ENCODE assay signal across 26 mouse cellular contexts in the genomic region with DNA sequence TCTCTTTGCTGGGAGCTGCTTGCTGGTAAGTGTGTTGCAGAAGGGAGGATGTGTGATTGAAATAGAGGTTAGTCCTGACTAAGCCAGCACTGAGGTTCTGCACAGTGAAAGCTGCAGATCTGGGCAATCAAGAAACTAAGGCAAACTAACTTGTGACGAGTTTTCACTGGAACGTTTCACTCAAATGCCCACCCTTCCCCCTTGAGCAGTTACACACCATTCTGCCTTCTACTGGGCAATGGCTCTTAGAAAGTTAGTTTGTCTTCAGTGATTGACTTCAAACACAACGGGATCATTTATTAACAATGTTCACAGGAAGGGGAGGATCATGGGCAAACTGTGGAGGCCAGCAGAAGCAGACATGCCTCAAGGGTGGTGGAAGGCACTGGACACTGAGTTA. TPM values are rescaled to one million over a fixed set of nuclear protein-coding genes. Genes with fewer than 3 reads are reported as not detected.
DNase-seq lines count a peak whose midpoint lies in the region; ATAC-seq lines count a peak whose summit lies in the region.
"Had no signal": no experiment of that assay in that cellular context is flagged by ENCODE, and none has a peak within 500 bp of the region (broad histone marks: within the 10 kb centered on the region; RNA-seq: fewer than 3 reads in every experiment).

No protein-coding gene starts in this region.

- no peak for DNase-seq in kidney, postnatal 10 days
- DNase-seq in kidney, adult 11 months: no peak
- DNase-seq in kidney, postnatal 4 days: peak; percentile 4 to 18
- no peak for DNase-seq in kidney, adult 8-10 months
- DNase-seq: adrenal gland, adult 8-10 months; adrenal gland, postnatal 14 days; adrenal gland, postnatal 36 days; B cell, adult 2 months; cerebellum, adult 11-12 months; cerebellum, adult 2 months; cerebellum, adult 9-10 months; cerebellum, postnatal 10 days; cerebellum, postnatal 25 days had no signal

- H3K4me3 ChIP-seq in kidney, embryonic 14.5 days (ENCODE audit: low read length): no peak overlapping the region
- H3K4me3 ChIP-seq in kidney, embryonic 16.5 days (ENCODE audit: low read length): no peak overlapping the region
- H3K4me3 ChIP-seq: embryonic facial prominence, embryonic 10.5 days; embryonic facial prominence, embryonic 12.5 days; forebrain, embryonic 13.5 days; forebrain, embryonic 15.5 days had no signal

- H3K9me3 ChIP-seq in kidney, embryonic 14.5 days (ENCODE audit: control insufficient read depth, low read length): no peaks in the 10 kb centered on the region
- no peaks in the 10 kb centered on the region for H3K9me3 ChIP-seq in kidney, embryonic 16.5 days (ENCODE audit: low read length)
- H3K9me3 ChIP-seq: embryonic facial prominence, embryonic 10.5 days; embryonic facial prominence, embryonic 12.5 days; forebrain, embryonic 13.5 days; forebrain, embryonic 15.5 days; G1E had no signal

- WGBS in kidney, embryonic 14.5 days: 43% methylated on average over 3 of the region's 3 CpGs
- 46% methylated on average over 3 of the region's 3 CpGs for WGBS in kidney, embryonic 16.5 days

- H3K36me3 ChIP-seq in kidney, embryonic 14.5 days (ENCODE audit: control insufficient read depth, insufficient read depth, low read length): no peaks in the 10 kb centered on the region
- no peaks in the 10 kb centered on the region for H3K36me3 ChIP-seq in kidney, embryonic 16.5 days (ENCODE audit: insufficient read depth, low read length)
- H3K36me3 ChIP-seq: embryonic facial prominence, embryonic 10.5 days; embryonic facial prominence, embryonic 12.5 days; forebrain, embryonic 15.5 days; G1E had no signal

- no peak overlapping the region for H3K4me2 ChIP-seq in kidney, embryonic 14.5 days (replicated peaks; ENCODE audit: low read depth, low read length)
- no peak overlapping the region for H3K4me2 ChIP-seq in kidney, embryonic 16.5 days (replicated peaks; ENCODE audit: low read depth, low read length)
- H3K4me2 ChIP-seq: embryonic facial prominence, embryonic 12.5 days; forebrain, embryonic 13.5 days; forebrain, embryonic 15.5 days had no signal

- ATAC-seq in kidney, embryonic 14.5 days (ENCODE audit: low FRiP score, low TSS enrichment): peak; percentile 75; the same call in 1 of the 2 replicates
- peak; percentile 81 for ATAC-seq in kidney, embryonic 16.5 days (ENCODE audit: low FRiP score, low TSS enrichment)
- ATAC-seq: activated CD4-positive, CD25-positive, alpha-beta regulatory T cell, adult 4 months; CD4-positive, CD25-positive, alpha-beta regulatory T cell, adult 4 months; forebrain, embryonic 13.5 days; forebrain, embryonic 15.5 days; Patski had no signal

- no peak overlapping the region for H3K9ac ChIP-seq in kidney, embryonic 14.5 days (ENCODE audit: low read depth, low read length)
- H3K9ac ChIP-seq in kidney, embryonic 16.5 days (replicated peaks; ENCODE audit: low read length): no peak overlapping the region
- H3K9ac ChIP-seq: embryonic facial prominence, embryonic 12.5 days; forebrain, embryonic 13.5 days; forebrain, embryonic 15.5 days had no signal

- H3K4me1 ChIP-seq in kidney, embryonic 14.5 days (ENCODE audit: control insufficient read depth, insufficient read depth, low read length): no peaks in the 10 kb centered on the region
- no peaks in the 10 kb centered on the region for H3K4me1 ChIP-seq in kidney, embryonic 16.5 days (ENCODE audit: insufficient read depth, low read length)
- H3K4me1 ChIP-seq: embryonic facial prominence, embryonic 10.5 days; embryonic facial prominence, embryonic 12.5 days; forebrain, embryonic 13.5 days; forebrain, embryonic 15.5 days had no signal

- H3K27ac ChIP-seq in kidney, embryonic 14.5 days (ENCODE audit: low read depth, low read length): no peak overlapping the region
- H3K27ac ChIP-seq in kidney, embryonic 16.5 days (ENCODE audit: low read length): 0 out of 2 replicates have a peak overlapping the region, but pooled peaks have one; percentile 29
- H3K27ac ChIP-seq: embryonic facial prominence, embryonic 10.5 days; embryonic facial prominence, embryonic 12.5 days; forebrain, embryonic 13.5 days; forebrain, embryonic 15.5 days had no signal

- H3K27me3 ChIP-seq in kidney, embryonic 14.5 days (ENCODE audit: control insufficient read depth, insufficient read depth, low read length): no peaks in the 10 kb centered on the region
- H3K27me3 ChIP-seq in kidney, embryonic 16.5 days (ENCODE audit: insufficient read depth, low read length): no peaks in the 10 kb centered on the region
- H3K27me3 ChIP-seq: embryonic facial prominence, embryonic 12.5 days; forebrain, embryonic 13.5 days; forebrain, embryonic 15.5 days had no signal

RNA-seq across cellular contexts. Expression of a gene that starts 0.9 kb away (rescaled TPM):
- polyA plus RNA-seq in kidney, embryonic 14.5 days (2014; fragmentation: Nextera tagmentation; extraction: Ambion mirVana): not detected in 2 replicates
- polyA plus RNA-seq in kidney, embryonic 16.5 days (2015; fragmentation: Nextera tagmentation; extraction: Ambion mirVana): not detected in 2 replicates
- polyA plus RNA-seq: activated CD4-positive, CD25-positive, alpha-beta regulatory T cell, adult 4 months; CD4-positive, CD25-positive, alpha-beta regulatory T cell, adult 4 months; cerebellum, adult 2 months; cortical plate, adult 2 months; embryonic facial prominence, embryonic 10.5 days; embryonic facial prominence, embryonic 12.5 days; embryonic facial prominence, embryonic 14.5 days; forebrain, embryonic 11.5 days; forebrain, embryonic 13.5 days; forebrain, embryonic 15.5 days; G1E; Patski had no signal

RNA-seq across cellular contexts. Expression of a gene that starts 4.0 kb away (rescaled TPM):
- polyA plus RNA-seq in kidney, embryonic 14.5 days (2014; fragmentation: Nextera tagmentation; extraction: Ambion mirVana): 0.60 and 0.64 TPM in 2 replicates
- 0.51 and 1.7 TPM in 2 replicates for polyA plus RNA-seq in kidney, embryonic 16.5 days (2015; fragmentation: Nextera tagmentation; extraction: Ambion mirVana)
- polyA plus RNA-seq: activated CD4-positive, CD25-positive, alpha-beta regulatory T cell, adult 4 months had no signal

RNA-seq across cellular contexts. Expression of a gene that starts 16.7 kb away (rescaled TPM):
- not detected in 2 replicates for polyA plus RNA-seq in kidney, embryonic 14.5 days (2014; fragmentation: Nextera tagmentation; extraction: Ambion mirVana)
- polyA plus RNA-seq in kidney, embryonic 16.5 days (2015; fragmentation: Nextera tagmentation; extraction: Ambion mirVana): not detected in 2 replicates
- polyA plus RNA-seq: activated CD4-positive, CD25-positive, alpha-beta regulatory T cell, adult 4 months; CD4-positive, CD25-positive, alpha-beta regulatory T cell, adult 4 months; cerebellum, adult 2 months; cortical plate, adult 2 months; embryonic facial prominence, embryonic 10.5 days; embryonic facial prominence, embryonic 12.5 days; embryonic facial prominence, embryonic 14.5 days; forebrain, embryonic 11.5 days; forebrain, embryonic 13.5 days; forebrain, embryonic 15.5 days; G1E; Patski had no signal

RNA-seq across cellular contexts. Expression of a gene that starts 29.0 kb away (rescaled TPM):
- not detected in 2 replicates for polyA plus RNA-seq in kidney, embryonic 14.5 days (2014; fragmentation: Nextera tagmentation; extraction: Ambion mirVana)
- not detected in 2 replicates for polyA plus RNA-seq in kidney, embryonic 16.5 days (2015; fragmentation: Nextera tagmentation; extraction: Ambion mirVana)
- polyA plus RNA-seq: activated CD4-positive, CD25-positive, alpha-beta regulatory T cell, adult 4 months; CD4-positive, CD25-positive, alpha-beta regulatory T cell, adult 4 months; cerebellum, adult 2 months; cortical plate, adult 2 months; embryonic facial prominence, embryonic 10.5 days; embryonic facial prominence, embryonic 12.5 days; embryonic facial prominence, embryonic 14.5 days; forebrain, embryonic 11.5 days; forebrain, embryonic 13.5 days; forebrain, embryonic 15.5 days; G1E; Patski had no signal

RNA-seq across cellular contexts. Expression of a gene that starts 48.6 kb away (rescaled TPM):
- not detected in 2 replicates for polyA plus RNA-seq in kidney, embryonic 14.5 days (2014; fragmentation: Nextera tagmentation; extraction: Ambion mirVana)
- polyA plus RNA-seq in kidney, embryonic 16.5 days (2015; fragmentation: Nextera tagmentation; extraction: Ambion mirVana): not detected in 2 replicates
- polyA plus RNA-seq: activated CD4-positive, CD25-positive, alpha-beta regulatory T cell, adult 4 months; CD4-positive, CD25-positive, alpha-beta regulatory T cell, adult 4 months; cortical plate, adult 2 months; embryonic facial prominence, embryonic 10.5 days; embryonic facial prominence, embryonic 12.5 days; embryonic facial prominence, embryonic 14.5 days; forebrain, embryonic 11.5 days; forebrain, embryonic 13.5 days; forebrain, embryonic 15.5 days; G1E had no signal

Comparison
In these comparisons a context has a peak if more than half of its experiments do, and no peak if none do; other contexts are left out.
1. DNase-seq: peak in kidney, postnatal 4 days (2 of 2); none in kidney, postnatal 10 days (single experiment), kidney, adult 11 months (single experiment) and kidney, adult 8-10 months (0 of 2).